Mouse (Mus musculus): ENCODE results near the gene Zfp652. TPM values are rescaled to one million over a fixed set of nuclear protein-coding genes. Genes with fewer than 3 reads are reported as not detected.

Gene Zfp652
- polyA plus RNA-seq, 1 experiment from 2014 or later: 11.7 TPM

- no peak overlapping the region for H3K4me2 ChIP-seq (replicated peaks; ENCODE audit: low read depth, low read length)
- H3K27ac ChIP-seq (ENCODE audit: low read length): no peak overlapping the region
- no peaks in the 10 kb centered on the region for H3K9me3 ChIP-seq (ENCODE audit: control insufficient read depth, low read depth, low read length)
- no peak overlapping the region for H3K4me3 ChIP-seq (ENCODE audit: low read depth, low read length)
- ATAC-seq (ENCODE audit: insufficient number of reproducible peaks, insufficient read depth, low FRiP score, low read depth): no peak
- peaks cover 46% of the 10 kb centered on the region for H3K27me3 ChIP-seq (ENCODE audit: control insufficient read depth, insufficient read depth, low read length)
- no peak overlapping the region for H3K9ac ChIP-seq (replicated peaks; ENCODE audit: low read depth, low read length)
- no peaks in the 10 kb centered on the region for H3K36me3 ChIP-seq (ENCODE audit: control insufficient read depth, insufficient read depth, low read length)
- 11% methylated on average over 18 of the region's 18 CpGs for WGBS
- peaks cover 38% of the 10 kb centered on the region for H3K4me1 ChIP-seq (ENCODE audit: control insufficient read depth, insufficient read depth, low read length)
Measured at GRCm38 (mm10) chr11:95833631-95834142, 121.2 kb downstream of the Zfp652 start.

GRCm38 (mm10) chr11:95834143-95834667, 121.7 kb downstream of the Zfp652 start:
- H3K4me1 ChIP-seq (ENCODE audit: control insufficient read depth, insufficient read depth, low read length): peaks cover 38% of the 10 kb centered on the region
- H3K4me2 ChIP-seq (replicated peaks; ENCODE audit: low read depth, low read length): no peak overlapping the region

GRCm38 (mm10) chr11:95834742-95835710, 122.6 kb downstream of the Zfp652 start:
- Histone ChIP-seq H3K27ac (ENCODE audit: low read length) (no peak overlapping the region), H3K36me3 (ENCODE audit: control insufficient read depth, insufficient read depth, low read length) (no peaks in the 10 kb centered on the region), H3K4me2 (replicated peaks; ENCODE audit: low read depth, low read length) (no peak overlapping the region), H3K4me1 (ENCODE audit: control insufficient read depth, insufficient read depth, low read length) (peaks cover 38% of the 10 kb centered on the region), H3K9ac (replicated peaks; ENCODE audit: low read depth, low read length) (no peak overlapping the region), H3K4me3 (ENCODE audit: low read depth, low read length) (no peak overlapping the region), H3K27me3 (ENCODE audit: control insufficient read depth, insufficient read depth, low read length) (peaks cover 33% of the 10 kb centered on the region), H3K9me3 (ENCODE audit: control insufficient read depth, low read depth, low read length) (no peaks in the 10 kb centered on the region)
- ATAC-seq (ENCODE audit: insufficient number of reproducible peaks, insufficient read depth, low FRiP score, low read depth): no peak
- WGBS: 20% methylated on average over 15 of the region's 15 CpGs

More at GRCm38 (mm10) chr11:95834143-95834667, 121.7 kb downstream of the Zfp652 start:
- 6% methylated on average over 19 of the region's 22 CpGs for WGBS
- no peak overlapping the region for H3K4me3 ChIP-seq (ENCODE audit: low read depth, low read length)
- ATAC-seq (ENCODE audit: insufficient number of reproducible peaks, insufficient read depth, low FRiP score, low read depth): no peak
- no peaks in the 10 kb centered on the region for H3K9me3 ChIP-seq (ENCODE audit: control insufficient read depth, low read depth, low read length)
- peaks cover 41% of the 10 kb centered on the region for H3K27me3 ChIP-seq (ENCODE audit: control insufficient read depth, insufficient read depth, low read length)
- H3K9ac ChIP-seq (replicated peaks; ENCODE audit: low read depth, low read length): no peak overlapping the region
- no peak overlapping the region for H3K27ac ChIP-seq (ENCODE audit: low read length)
- H3K36me3 ChIP-seq (ENCODE audit: control insufficient read depth, insufficient read depth, low read length): no peaks in the 10 kb centered on the region

GRCm38 (mm10) chr11:95835832-95836231, 123.4 kb downstream of the Zfp652 start:
- 41% methylated on average over 6 of the region's 6 CpGs for WGBS
- no peak overlapping the region for H3K4me2 ChIP-seq (replicated peaks; ENCODE audit: low read depth, low read length)
- H3K27me3 ChIP-seq (ENCODE audit: control insufficient read depth, insufficient read depth, low read length): peaks cover 25% of the 10 kb centered on the region
- H3K4me3 ChIP-seq (ENCODE audit: low read depth, low read length): no peak overlapping the region
- ATAC-seq (ENCODE audit: insufficient number of reproducible peaks, insufficient read depth, low FRiP score, low read depth): no peak
- H3K27ac ChIP-seq (ENCODE audit: low read length): no peak overlapping the region
- no peaks in the 10 kb centered on the region for H3K36me3 ChIP-seq (ENCODE audit: control insufficient read depth, insufficient read depth, low read length)
- no peak overlapping the region for H3K9ac ChIP-seq (replicated peaks; ENCODE audit: low read depth, low read length)
- H3K4me1 ChIP-seq (ENCODE audit: control insufficient read depth, insufficient read depth, low read length): peaks cover 34% of the 10 kb centered on the region
- no peaks in the 10 kb centered on the region for H3K9me3 ChIP-seq (ENCODE audit: control insufficient read depth, low read depth, low read length)

GRCm38 (mm10) chr11:95836433-95836832, 124.0 kb downstream of the Zfp652 start:
- no peak overlapping the region for H3K4me2 ChIP-seq (replicated peaks; ENCODE audit: low read depth, low read length)
- H3K9ac ChIP-seq (replicated peaks; ENCODE audit: low read depth, low read length): no peak overlapping the region
- 59% methylated on average over 6 of the region's 6 CpGs for WGBS
- no peaks in the 10 kb centered on the region for H3K36me3 ChIP-seq (ENCODE audit: control insufficient read depth, insufficient read depth, low read length)
- H3K27ac ChIP-seq (ENCODE audit: low read length): no peak overlapping the region
- no peaks in the 10 kb centered on the region for H3K9me3 ChIP-seq (ENCODE audit: control insufficient read depth, low read depth, low read length)
- peaks cover 25% of the 10 kb centered on the region for H3K27me3 ChIP-seq (ENCODE audit: control insufficient read depth, insufficient read depth, low read length)
- ATAC-seq (ENCODE audit: insufficient number of reproducible peaks, insufficient read depth, low FRiP score, low read depth): no peak
- peaks cover 28% of the 10 kb centered on the region for H3K4me1 ChIP-seq (ENCODE audit: control insufficient read depth, insufficient read depth, low read length)
- H3K4me3 ChIP-seq (ENCODE audit: low read depth, low read length): no peak overlapping the region

- Histone ChIP-seq H3K36me3 (ENCODE audit: control insufficient read depth, insufficient read depth, low read length) (no peaks in the 10 kb centered on the region), H3K4me2 (replicated peaks; ENCODE audit: low read depth, low read length) (no peak within 1 kb of the TSS), H3K9me3 (ENCODE audit: control insufficient read depth, low read depth, low read length) (no peaks in the 10 kb centered on the region), H3K27ac (ENCODE audit: low read length) (0 out of 2 replicates have a peak within 1 kb of the TSS, but pooled peaks have one; percentile 5), H3K4me3 (ENCODE audit: low read depth, low read length) (no peak within 1 kb of the TSS), H3K4me1 (ENCODE audit: control insufficient read depth, insufficient read depth, low read length) (peaks cover 30% of the 10 kb centered on the region), H3K27me3 (ENCODE audit: control insufficient read depth, insufficient read depth, low read length) (peaks cover 19% of the 10 kb centered on the region), H3K9ac (replicated peaks; ENCODE audit: low read depth, low read length) (no peak within 1 kb of the TSS)
- 44% methylated on average over 10 of the region's 10 CpGs for WGBS
- ATAC-seq (ENCODE audit: insufficient number of reproducible peaks, insufficient read depth, low FRiP score, low read depth): no peak
Measured at GRCm38 (mm10) chr11:95837059-95837458, 124.6 kb downstream of the Zfp652 start, which contains the start of gene Gngt2. Gene Gngt2 (plus strand): TSS chr11:95837216.

GRCm38 (mm10) chr11:95838598-95838997, 126.1 kb downstream of the Zfp652 start:
- Histone ChIP-seq H3K27me3 (ENCODE audit: control insufficient read depth, insufficient read depth, low read length) (peaks cover 12% of the 10 kb centered on the region), H3K4me1 (ENCODE audit: control insufficient read depth, insufficient read depth, low read length) (peaks cover 32% of the 10 kb centered on the region), H3K9ac (replicated peaks; ENCODE audit: low read depth, low read length) (no peak overlapping the region), H3K4me3 (ENCODE audit: low read depth, low read length) (no peak overlapping the region), H3K4me2 (replicated peaks; ENCODE audit: low read depth, low read length) (no peak overlapping the region), H3K27ac (ENCODE audit: low read length) (no peak overlapping the region), H3K9me3 (ENCODE audit: control insufficient read depth, low read depth, low read length) (no peaks in the 10 kb centered on the region), H3K36me3 (ENCODE audit: control insufficient read depth, insufficient read depth, low read length) (no peaks in the 10 kb centered on the region)
- 84% methylated on average over 4 of the region's 4 CpGs for WGBS
- ATAC-seq (ENCODE audit: insufficient number of reproducible peaks, insufficient read depth, low FRiP score, low read depth): no peak

GRCm38 (mm10) chr11:95838999-95839868, 126.8 kb downstream of the Zfp652 start:
- no peak for ATAC-seq (ENCODE audit: insufficient number of reproducible peaks, insufficient read depth, low FRiP score, low read depth)
- Histone ChIP-seq H3K4me1 (ENCODE audit: control insufficient read depth, insufficient read depth, low read length) (peaks cover 28% of the 10 kb centered on the region), H3K4me2 (replicated peaks; ENCODE audit: low read depth, low read length) (no peak overlapping the region), H3K4me3 (ENCODE audit: low read depth, low read length) (no peak overlapping the region), H3K9me3 (ENCODE audit: control insufficient read depth, low read depth, low read length) (no peaks in the 10 kb centered on the region), H3K27ac (ENCODE audit: low read length) (no peak overlapping the region), H3K9ac (replicated peaks; ENCODE audit: low read depth, low read length) (no peak overlapping the region), H3K36me3 (ENCODE audit: control insufficient read depth, insufficient read depth, low read length) (no peaks in the 10 kb centered on the region), H3K27me3 (ENCODE audit: control insufficient read depth, insufficient read depth, low read length) (peaks cover 6% of the 10 kb centered on the region)
- 70% methylated on average over 8 of the region's 8 CpGs for WGBS
